Mouse (Mus musculus) heart, embryonic 15.5 days (tissue): Measurements from ENCODE around the gene Msantd3. TPM values are rescaled to one million over a fixed set of nuclear protein-coding genes. Genes with fewer than 3 reads are reported as not detected.

Source experiments
- ATAC-seq: fragments of 200-750 bp; cut with Nextera tagmentation; replicated peaks from 2 replicates; pipeline ENCODE4 v1.8.0; 2017; ENCODE audit warnings: low read depth, moderate TSS enrichment; ENCODE audit not compliant: insufficient number of reproducible peaks, insufficient read depth, low FRiP score
- H3K27ac ChIP-seq: fragments of 300-500 bp; sonication (generic); 2 replicates; pipeline ENCODE4 v1.5.1; 2015; ENCODE audit warnings: mild to moderate bottlenecking, inconsistent platforms
- H3K27me3 ChIP-seq: fragments of 300-500 bp; sonication (generic); 2 replicates; pipeline ENCODE4 v1.6.1; 2015; ENCODE audit warnings: inconsistent platforms
- H3K36me3 ChIP-seq: fragments of 300-500 bp; sonication (generic); 2 replicates; pipeline ENCODE4 v1.6.1; 2015; ENCODE audit warnings: mild to moderate bottlenecking, inconsistent platforms
- H3K4me1 ChIP-seq: fragments of 300-500 bp; sonication (generic); replicated peaks from 2 replicates; pipeline ENCODE4 v1.6.1; 2015; ENCODE audit warnings: inconsistent platforms
- H3K4me2 ChIP-seq: fragments of 300-500 bp; sonication (generic); 2 replicates; pipeline ENCODE4 v1.6.1; 2015; ENCODE audit warnings: inconsistent platforms, mild to moderate bottlenecking, moderate library complexity
- H3K4me3 ChIP-seq: fragments of 300-500 bp; sonication (generic); 2 replicates; pipeline ENCODE4 v1.5.1; 2015; ENCODE audit warnings: mild to moderate bottlenecking, inconsistent platforms
- H3K9ac ChIP-seq: fragments of 300-500 bp; sonication (generic); 2 replicates; pipeline ENCODE4 v1.6.1; 2015; ENCODE audit warnings: mild to moderate bottlenecking, inconsistent platforms
- H3K9me3 ChIP-seq: fragments of 300-500 bp; sonication (generic); replicated peaks from 2 replicates; pipeline ENCODE4 v1.6.1; 2016; ENCODE audit warnings: inconsistent platforms
- WGBS: fragments of 180-500 bp; shearing (Covaris S2); methylation state at CpG from one replicate; pipeline ENCODE4 v1.1.7; 2015; ENCODE audit warnings: mixed read lengths; 5-methylcytosine and 5-hydroxymethylcytosine counted together
- polyA plus RNA-seq: library from polyadenylated mRNA; unstranded; fragments of >200 nt; fragmentation: Nextera tagmentation; extraction: Ambion mirVana; gene quantifications from 2 replicates; pipeline ENCODE4 v1.2.1, GENCODE M21; 2015

The Msantd3 gene
- polyA plus RNA-seq: 23.8 and 26.8 TPM in 2 replicates

DNA sequence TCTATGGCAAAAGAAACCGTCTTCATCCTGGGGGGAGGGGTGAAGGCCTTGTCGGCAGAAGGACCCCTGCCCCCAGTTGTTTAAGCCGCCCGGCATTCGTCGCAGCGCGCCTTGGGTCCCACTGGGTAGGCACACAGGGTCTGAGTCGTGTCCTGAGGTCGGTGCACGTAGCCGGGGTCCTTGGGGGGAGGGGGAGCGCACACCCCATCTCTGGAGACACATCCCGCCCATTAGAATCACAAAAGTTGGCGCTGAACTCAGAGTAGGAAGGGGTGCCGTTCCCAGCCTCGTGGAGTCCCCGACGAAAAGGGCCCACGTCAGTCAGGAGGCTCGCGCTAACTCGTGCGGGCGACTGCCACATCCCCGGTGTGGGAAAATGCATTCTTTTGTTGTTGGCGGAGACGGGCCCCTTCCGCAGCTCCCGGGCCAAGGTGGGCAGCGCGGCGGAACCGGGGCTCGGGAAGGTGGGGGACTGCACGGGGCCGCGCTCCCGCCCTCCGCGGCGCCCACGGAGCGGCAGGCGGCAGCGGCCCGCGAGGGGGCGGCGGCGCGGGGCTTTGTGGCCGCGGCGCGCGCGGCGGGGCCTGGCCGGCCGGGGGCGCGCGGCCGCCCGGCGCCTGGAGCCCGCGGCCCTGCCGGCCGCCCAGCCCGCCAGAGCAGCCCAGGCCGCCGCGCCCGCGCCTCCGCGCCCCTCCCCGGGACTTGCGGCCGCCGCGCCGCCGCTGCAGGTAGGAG is at the start of gene Msantd3:
TSS of gene Msantd3 (plus strand) at position 95 of the 735 bp plus-strand sequence.
- H3K27ac ChIP-seq: peak within 1 kb of the TSS; percentile 95
- peak within 1 kb of the TSS; percentile 83 for H3K4me3 ChIP-seq
- peak within 1 kb of the TSS; percentile 88 for H3K4me2 ChIP-seq
- no peaks in the 10 kb centered on the region for H3K9me3 ChIP-seq
- WGBS: under 1% methylated on average over 52 of the region's 86 CpGs
- H3K36me3 ChIP-seq: no peaks in the 10 kb centered on the region
- peak; percentile 75 for ATAC-seq
- H3K4me1 ChIP-seq: peaks cover 39% of the 10 kb centered on the region
- H3K27me3 ChIP-seq: no peaks in the 10 kb centered on the region
- peak within 1 kb of the TSS; percentile 94 for H3K9ac ChIP-seq

DNA sequence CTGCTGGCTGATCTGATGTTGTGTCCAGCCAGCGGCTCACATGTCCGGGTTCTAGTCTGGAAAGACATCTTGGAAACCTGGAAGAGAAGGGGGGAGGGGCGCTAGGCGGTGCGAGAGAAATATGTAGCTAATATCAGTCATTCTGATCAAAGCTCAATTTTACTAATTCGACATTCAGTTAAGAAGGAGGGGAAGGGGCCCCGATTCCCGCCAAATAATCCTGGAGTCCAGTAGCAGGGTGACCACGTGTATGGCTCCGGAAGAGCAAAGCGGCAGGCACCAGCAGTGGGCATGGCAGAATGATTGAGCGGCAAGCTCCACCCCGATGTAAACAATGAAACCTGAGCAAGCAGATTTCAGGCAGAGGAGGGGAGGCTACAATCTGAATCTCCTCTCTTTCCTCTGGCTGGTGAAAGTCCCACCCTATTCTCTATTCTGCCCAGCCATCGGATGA is 48.4 kb upstream of the Msantd3 start:
- Histone ChIP-seq H3K9ac (no peak overlapping the region), H3K27me3 (no peaks in the 10 kb centered on the region)
- WGBS: 11% methylated on average over 14 of the region's 14 CpGs

DNA sequence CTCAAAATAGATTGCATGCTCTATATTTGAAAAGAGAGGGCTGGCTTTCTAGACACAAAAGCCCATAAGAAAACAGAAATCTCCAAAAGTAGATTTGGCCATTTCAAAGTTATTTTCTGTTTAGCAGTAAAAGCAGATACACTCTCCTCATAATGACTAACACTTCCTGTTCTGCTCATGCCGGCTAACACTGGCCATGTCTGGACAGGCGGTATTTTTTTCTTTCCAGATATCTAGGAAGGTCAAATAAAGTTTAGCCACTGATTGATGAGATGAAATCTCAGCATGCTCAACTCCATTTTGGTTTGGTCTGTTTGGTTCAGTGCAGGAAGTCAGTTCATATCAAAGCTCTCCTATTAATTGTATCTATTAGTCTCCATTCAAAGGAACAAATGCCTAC is 47.2 kb upstream of the Msantd3 start:
- 53% methylated on average over 2 of the region's 2 CpGs for WGBS
- Histone ChIP-seq H3K9me3 (no peaks in the 10 kb centered on the region), H3K4me2 (no peak overlapping the region), H3K27ac (no peak overlapping the region), H3K9ac (no peak overlapping the region), H3K4me1 (peaks cover 5% of the 10 kb centered on the region; the same call in 1 of the 2 replicates), H3K36me3 (no peaks in the 10 kb centered on the region), H3K27me3 (no peaks in the 10 kb centered on the region), H3K4me3 (no peak overlapping the region)
- ATAC-seq: no peak

More for the DNA sequence above, 48.4 kb upstream of the Msantd3 start:
- no peak for ATAC-seq
- Histone ChIP-seq H3K27ac (no peak overlapping the region), H3K4me3 (peak overlapping the region; percentile 42), H3K9me3 (no peaks in the 10 kb centered on the region), H3K4me1 (peaks cover 5% of the 10 kb centered on the region; the same call in 1 of the 2 replicates), H3K4me2 (peak overlapping the region; percentile 59), H3K36me3 (no peaks in the 10 kb centered on the region)

DNA sequence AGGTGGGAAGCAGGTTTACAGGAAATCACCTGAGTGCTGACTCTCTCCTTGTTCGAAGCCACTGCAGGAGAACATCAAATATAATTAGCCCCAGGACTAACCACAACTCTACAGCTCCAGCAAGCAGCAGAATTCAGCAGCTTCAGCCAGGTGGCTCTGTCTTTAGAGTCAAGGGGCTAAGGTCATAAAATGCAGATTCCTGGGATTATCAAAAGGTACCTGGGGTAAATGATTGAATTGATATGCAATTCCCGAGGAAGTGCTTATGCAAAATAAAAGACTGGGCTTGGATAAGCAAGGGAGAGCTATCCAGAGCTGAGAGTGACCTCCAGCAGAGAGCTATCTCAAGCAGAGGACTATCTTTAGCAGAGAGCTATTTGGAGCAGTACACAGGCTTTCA is 28.9 kb upstream of the Msantd3 start:
- Histone ChIP-seq H3K36me3 (no peaks in the 10 kb centered on the region), H3K4me2 (no peak overlapping the region), H3K4me3 (no peak overlapping the region), H3K27ac (no peak overlapping the region), H3K9me3 (no peaks in the 10 kb centered on the region; the same call in 1 of the 2 replicates), H3K9ac (no peak overlapping the region), H3K4me1 (no peaks in the 10 kb centered on the region), H3K27me3 (no peaks in the 10 kb centered on the region)
- WGBS: 34% methylated on average over 2 of the region's 2 CpGs
- ATAC-seq: no peak

DNA sequence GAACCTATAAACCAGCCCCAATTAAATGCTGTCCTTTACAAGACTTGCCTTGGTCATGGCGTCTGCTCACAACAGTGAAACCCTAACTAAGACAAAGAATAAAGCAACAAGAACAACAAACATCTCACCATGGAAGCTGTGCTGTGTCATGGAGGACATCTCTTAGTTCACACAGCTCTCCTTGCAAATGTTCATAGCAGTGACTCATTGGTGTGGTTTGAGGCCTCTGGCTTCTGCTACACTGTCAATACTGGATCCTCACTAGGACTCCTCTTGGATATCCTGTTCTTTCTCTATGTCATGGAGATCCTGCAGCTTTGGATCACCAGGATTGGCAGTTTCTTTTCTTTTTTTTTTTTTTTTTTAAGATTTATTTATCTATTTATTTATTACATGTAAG is 10.2 kb upstream of the Msantd3 start:
- 88% methylated on average over 1 of the region's 1 CpGs for WGBS
- Histone ChIP-seq H3K27ac (no peak overlapping the region), H3K9ac (no peak overlapping the region), H3K4me2 (no peak overlapping the region), H3K4me3 (no peak overlapping the region), H3K36me3 (no peaks in the 10 kb centered on the region), H3K27me3 (no peaks in the 10 kb centered on the region), H3K9me3 (no peaks in the 10 kb centered on the region), H3K4me1 (no peaks in the 10 kb centered on the region)
- ATAC-seq: no peak

DNA sequence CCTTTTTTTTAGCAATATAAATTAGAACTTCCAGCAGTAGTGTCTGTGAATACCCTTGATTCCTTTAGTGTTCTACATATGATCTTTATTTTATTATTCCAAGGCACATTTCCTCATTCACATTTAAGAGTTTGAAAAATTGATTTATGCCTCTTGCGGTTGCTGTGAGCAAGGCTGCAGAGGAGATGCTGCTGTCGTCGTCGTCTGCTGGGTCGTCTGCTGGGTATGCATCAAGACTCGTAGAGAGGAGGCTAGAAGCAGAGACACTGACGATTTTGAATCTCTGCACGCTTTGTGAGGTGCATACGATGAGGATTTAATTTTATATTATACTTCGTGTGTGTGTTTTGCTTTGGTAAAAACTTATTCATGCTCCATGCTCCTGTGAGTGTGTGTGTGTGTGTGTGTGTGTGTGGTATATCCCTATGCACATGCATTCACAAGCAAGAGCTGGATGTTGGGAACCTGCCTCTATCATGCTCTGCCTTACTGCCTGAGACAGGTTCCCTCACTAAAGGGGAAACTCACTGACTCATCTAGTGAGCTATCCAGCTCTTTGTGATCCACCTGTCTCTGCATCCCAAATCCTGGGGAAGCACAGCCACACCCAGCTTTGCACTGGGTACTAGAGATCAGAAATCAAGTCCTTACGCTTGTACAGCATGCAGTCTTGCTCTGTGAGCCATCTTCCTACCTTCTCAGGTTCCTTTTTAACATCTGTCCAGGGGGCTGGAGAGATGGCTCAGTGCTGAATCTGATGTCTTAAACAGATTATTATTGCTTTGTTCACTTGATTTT is 7.7 kb upstream of the Msantd3 start:
- Histone ChIP-seq H3K27me3 (no peaks in the 10 kb centered on the region), H3K4me2 (no peak overlapping the region), H3K9ac (no peak overlapping the region), H3K4me3 (no peak overlapping the region), H3K9me3 (no peaks in the 10 kb centered on the region), H3K27ac (no peak overlapping the region), H3K36me3 (no peaks in the 10 kb centered on the region), H3K4me1 (no peaks in the 10 kb centered on the region)
- ATAC-seq: no peak
- WGBS: 73% methylated on average over 11 of the region's 11 CpGs

DNA sequence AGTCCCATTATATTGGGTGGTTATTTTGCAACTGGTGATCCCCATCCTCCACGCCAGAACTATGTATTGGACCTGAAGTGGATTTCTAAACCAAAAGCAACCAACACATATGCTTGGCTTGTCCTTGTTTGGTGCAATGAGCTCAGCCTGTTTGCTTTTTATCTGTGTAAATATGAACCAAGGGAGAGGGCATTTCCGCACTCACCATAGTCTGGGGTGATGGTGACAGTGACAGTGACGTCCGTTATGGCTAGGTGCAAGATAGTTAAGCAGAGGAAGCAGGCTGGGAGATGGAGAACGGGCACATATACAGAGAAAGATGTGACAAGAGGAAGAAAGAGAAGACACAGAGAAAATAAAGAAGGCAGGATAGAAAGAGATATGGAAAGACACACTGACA is 3.5 kb upstream of the Msantd3 start:
- Histone ChIP-seq H3K4me1 (peaks cover 4% of the 10 kb centered on the region; the same call in 1 of the 2 replicates), H3K9me3 (no peaks in the 10 kb centered on the region), H3K4me2 (no peak overlapping the region), H3K4me3 (no peak overlapping the region), H3K9ac (no peak overlapping the region), H3K36me3 (no peaks in the 10 kb centered on the region), H3K27me3 (no peaks in the 10 kb centered on the region), H3K27ac (no peak overlapping the region)
- no peak for ATAC-seq
- 77% methylated on average over 5 of the region's 5 CpGs for WGBS

DNA sequence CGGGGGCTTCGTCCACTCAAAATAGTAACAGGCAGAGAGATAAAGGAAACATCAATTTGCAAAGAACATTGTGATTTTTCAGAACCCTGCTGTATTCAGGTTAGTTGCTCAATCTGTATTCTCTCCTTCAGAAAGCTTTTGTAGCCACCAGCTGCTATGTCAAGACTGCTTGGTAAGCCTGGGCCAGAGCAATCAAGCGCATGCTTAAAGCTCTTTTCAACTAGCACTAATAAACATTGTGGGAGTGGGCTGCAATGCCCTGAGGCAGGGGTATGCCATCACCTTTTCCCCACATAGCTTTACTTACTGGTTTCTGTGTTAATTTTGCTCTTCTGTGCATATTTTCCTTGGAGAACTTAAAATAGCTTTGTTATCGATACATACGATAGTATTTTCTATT is 2.7 kb upstream of the Msantd3 start:
- Histone ChIP-seq H3K9me3 (no peaks in the 10 kb centered on the region), H3K4me1 (peaks cover 11% of the 10 kb centered on the region), H3K4me3 (no peak overlapping the region), H3K36me3 (no peaks in the 10 kb centered on the region), H3K27ac (no peak overlapping the region), H3K4me2 (no peak overlapping the region), H3K9ac (no peak overlapping the region), H3K27me3 (no peaks in the 10 kb centered on the region)
- no peak for ATAC-seq
- 87% methylated on average over 5 of the region's 5 CpGs for WGBS

DNA sequence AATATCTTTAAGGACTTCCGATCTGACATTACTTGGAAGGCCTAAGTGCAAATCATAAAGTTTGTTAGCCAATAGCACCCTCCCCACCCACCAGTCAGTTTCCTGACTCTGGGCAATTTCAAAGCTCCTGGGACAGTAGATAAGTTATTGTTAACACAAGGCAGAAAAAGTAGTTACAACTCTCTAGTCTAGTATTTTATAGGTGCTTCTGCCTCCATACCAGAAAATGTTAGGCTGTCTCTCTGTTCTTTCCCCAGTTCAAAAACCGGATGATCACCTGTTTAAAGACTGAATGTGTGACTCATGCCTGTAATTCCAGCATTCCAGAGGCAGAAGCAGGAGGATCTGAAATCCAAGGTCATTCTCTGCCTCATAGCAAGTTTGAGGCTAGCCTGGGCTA is 1.2 kb upstream of the Msantd3 start:
- no peaks in the 10 kb centered on the region for H3K27me3 ChIP-seq

DNA sequence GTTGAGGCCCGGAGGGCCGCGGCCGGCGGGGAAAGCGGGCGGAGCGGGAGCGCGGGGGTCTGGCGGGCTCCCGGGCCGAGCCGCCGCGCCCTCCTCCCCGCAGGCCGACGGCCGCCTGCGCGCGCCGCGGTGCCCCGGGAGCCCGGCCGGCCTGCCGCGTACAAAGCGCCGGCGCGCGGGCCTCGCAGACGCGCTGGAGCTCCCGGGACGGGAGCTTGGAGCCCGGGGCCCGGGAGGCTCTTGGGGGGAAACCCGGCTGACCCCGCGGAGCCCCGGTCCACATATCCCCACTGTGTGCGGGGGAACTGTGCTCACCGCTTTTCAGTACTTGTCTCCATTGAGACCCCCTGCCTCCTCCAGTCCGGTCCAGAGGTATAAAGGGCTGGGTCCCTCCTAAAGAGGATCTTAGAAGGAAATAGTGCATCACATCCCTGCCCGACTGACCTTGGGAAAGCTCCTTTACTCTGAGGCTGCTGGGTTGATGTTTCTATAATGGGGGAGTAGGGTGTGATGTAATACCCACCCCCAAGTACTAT is 909 bp downstream of the Msantd3 start:
- no peaks in the 10 kb centered on the region for H3K9me3 ChIP-seq
- 1% methylated on average over 34 of the region's 50 CpGs for WGBS
- ATAC-seq: peak; percentile 54
- no peaks in the 10 kb centered on the region for H3K27me3 ChIP-seq
- peak overlapping the region; percentile 88 for H3K4me2 ChIP-seq
- H3K9ac ChIP-seq: peak overlapping the region; percentile 94
- H3K36me3 ChIP-seq: no peaks in the 10 kb centered on the region
- peak overlapping the region; percentile 83 for H3K4me3 ChIP-seq
- peak overlapping the region; percentile 95 for H3K27ac ChIP-seq
- H3K4me1 ChIP-seq: peaks cover 45% of the 10 kb centered on the region

More for the DNA sequence above, 1.2 kb upstream of the Msantd3 start:
- Histone ChIP-seq H3K36me3 (no peaks in the 10 kb centered on the region), H3K27ac (no peak overlapping the region), H3K4me3 (no peak overlapping the region), H3K4me2 (no peak overlapping the region), H3K9ac (no peak overlapping the region), H3K9me3 (no peaks in the 10 kb centered on the region), H3K4me1 (peaks cover 26% of the 10 kb centered on the region)
- 88% methylated on average over 2 of the region's 2 CpGs for WGBS
- ATAC-seq: no peak

DNA sequence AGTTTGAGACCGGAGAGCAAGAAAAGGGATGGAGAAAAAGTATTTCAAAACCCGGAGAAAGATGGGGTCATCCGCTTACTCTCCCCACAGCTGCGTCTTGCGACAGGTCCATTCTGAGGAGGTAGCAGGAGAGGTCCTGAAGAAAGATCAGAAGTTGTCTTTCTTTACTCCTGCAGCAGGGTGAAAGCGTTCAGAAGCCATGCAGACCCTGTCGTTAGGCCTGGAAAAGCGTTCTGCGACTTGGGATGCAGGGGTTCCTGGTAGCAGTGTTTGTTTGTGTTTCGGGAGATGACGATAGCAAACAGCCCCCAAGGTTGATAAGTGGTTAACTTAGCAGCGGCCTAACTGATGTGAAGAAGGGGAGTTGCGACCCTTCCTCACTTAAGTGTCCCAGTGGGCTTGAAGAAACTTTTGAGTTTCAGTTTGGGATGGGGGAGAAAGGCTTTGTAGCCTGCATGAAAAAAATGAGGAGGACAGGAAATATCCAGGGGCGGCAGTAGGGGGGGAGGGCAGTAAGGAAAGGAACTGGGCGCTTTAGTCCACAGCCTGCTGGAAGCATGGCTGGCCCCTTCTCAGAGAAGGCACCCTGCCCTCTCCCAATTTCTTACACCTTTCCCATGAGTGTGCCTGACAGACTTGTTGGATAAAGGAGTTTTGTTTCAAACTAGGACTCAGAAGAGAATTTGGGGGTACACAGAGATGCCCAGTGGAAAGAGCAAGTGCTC is 2.0 kb downstream of the Msantd3 start:
- Histone ChIP-seq H3K4me3 (peak overlapping the region; percentile 83), H3K9me3 (no peaks in the 10 kb centered on the region), H3K27ac (peak overlapping the region; percentile 95), H3K27me3 (no peaks in the 10 kb centered on the region), H3K4me2 (peak overlapping the region; percentile 88), H3K4me1 (peaks cover 55% of the 10 kb centered on the region), H3K36me3 (no peaks in the 10 kb centered on the region), H3K9ac (peak overlapping the region; percentile 94)
- 9% methylated on average over 15 of the region's 15 CpGs for WGBS
- ATAC-seq: no peak
